Mouse (Mus musculus) midbrain, embryonic 14.5 days (tissue): Measurements from ENCODE around the gene Commd6. TPM values are rescaled to one million over a fixed set of nuclear protein-coding genes. Genes with fewer than 3 reads are reported as not detected.

Source experiments
- ATAC-seq: fragments of 200-750 bp; cut with Nextera tagmentation; 2 replicates; pipeline ENCODE4 v1.8.0; 2017; ENCODE audit warnings: moderate number of reproducible peaks, moderate library complexity; ENCODE audit not compliant: low FRiP score, low TSS enrichment
- DNase-seq: peaks from one replicate; pipeline ENCODE4 v3.0.0-alpha.2; 2015
- H3K27ac ChIP-seq: fragments of 300-500 bp; sonication (generic); replicated peaks from 2 replicates; pipeline ENCODE4 v1.5.1; 2014; ENCODE audit warnings: mild to moderate bottlenecking, low read depth, low read length, moderate library complexity
- H3K27me3 ChIP-seq: fragments of 300-500 bp; sonication (generic); 2 replicates; pipeline ENCODE4 v1.6.1; 2014; ENCODE audit warnings: low read length, control low read depth, mixed read lengths; ENCODE audit not compliant: control insufficient read depth, insufficient read depth
- H3K36me3 ChIP-seq: fragments of 300-500 bp; sonication (generic); 2 replicates; pipeline ENCODE4 v1.6.1; 2014; ENCODE audit warnings: low read length, control low read depth; ENCODE audit not compliant: control insufficient read depth, insufficient read depth
- H3K4me1 ChIP-seq: fragments of 300-500 bp; sonication (generic); 2 replicates; pipeline ENCODE4 v1.6.1; 2014; ENCODE audit warnings: mild to moderate bottlenecking, antibody characterized with exemption, low read length, control low read depth; ENCODE audit not compliant: control insufficient read depth, insufficient read depth
- H3K4me2 ChIP-seq: fragments of 300-500 bp; sonication (generic); 2 replicates; pipeline ENCODE4 v1.6.1; 2014; ENCODE audit warnings: mild to moderate bottlenecking, low read length, moderate library complexity
- H3K4me3 ChIP-seq: fragments of 300-500 bp; sonication (generic); replicated peaks from 2 replicates; pipeline ENCODE4 v1.5.1; 2014; ENCODE audit warnings: low read depth, low read length
- H3K9ac ChIP-seq: fragments of 300-500 bp; sonication (generic); replicated peaks from 2 replicates; pipeline ENCODE4 v1.6.1; 2014; ENCODE audit warnings: mild to moderate bottlenecking, low read length, moderate library complexity
- H3K9me3 ChIP-seq: fragments of 300-500 bp; sonication (generic); 2 replicates; pipeline ENCODE4 v1.6.1; 2016; ENCODE audit warnings: low read length, control low read depth, mixed read lengths; ENCODE audit not compliant: control insufficient read depth
- WGBS: fragments of 180-500 bp; shearing (Covaris S2); extraction: QIAGEN DNeasy Blood & Tissue Kit; methylation state at CpG from one replicate; pipeline ENCODE4 v1.1.7; 2014; 5-methylcytosine and 5-hydroxymethylcytosine counted together
- polyA plus RNA-seq: library from polyadenylated mRNA; unstranded; fragments of >200 nt; fragmentation: Nextera tagmentation; extraction: Ambion mirVana; gene quantifications from 2 replicates; pipeline ENCODE4 v1.2.1, GENCODE M21; 2014

Gene Commd6
- polyA plus RNA-seq, 1 experiment from 2014 or later: 95.8 TPM

DNA sequence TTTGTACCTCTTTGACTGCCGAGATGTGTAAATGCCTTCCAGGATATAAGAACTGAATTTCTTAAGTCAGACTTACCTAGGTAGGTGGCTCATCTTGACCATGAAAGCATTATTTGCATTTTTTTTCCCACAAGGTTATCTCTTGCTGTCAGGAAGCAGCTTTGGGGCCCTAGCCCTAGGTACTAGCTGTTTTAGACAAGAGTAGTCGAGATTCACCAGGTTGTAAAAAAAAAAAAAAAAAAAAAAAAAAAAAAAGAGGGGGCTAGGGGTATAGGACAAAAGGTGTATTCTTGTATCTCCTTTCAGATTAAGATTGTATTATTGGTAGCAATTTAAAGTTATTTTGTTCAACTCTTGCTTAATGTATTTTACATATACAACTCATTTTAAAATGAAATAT, 9.9 kb downstream of the Commd6 start:
- no peak overlapping the region for H3K27ac ChIP-seq
- H3K4me1 ChIP-seq: no peaks in the 10 kb centered on the region
- WGBS: 93% methylated on average over 2 of the region's 2 CpGs
- no peaks in the 10 kb centered on the region for H3K27me3 ChIP-seq
- no peak overlapping the region for H3K9ac ChIP-seq
- H3K4me2 ChIP-seq: no peak overlapping the region
- no peak overlapping the region for H3K4me3 ChIP-seq
- DNase-seq: no peak
- peaks cover 30% of the 10 kb centered on the region for H3K36me3 ChIP-seq
- ATAC-seq: no peak
- no peaks in the 10 kb centered on the region for H3K9me3 ChIP-seq

DNA sequence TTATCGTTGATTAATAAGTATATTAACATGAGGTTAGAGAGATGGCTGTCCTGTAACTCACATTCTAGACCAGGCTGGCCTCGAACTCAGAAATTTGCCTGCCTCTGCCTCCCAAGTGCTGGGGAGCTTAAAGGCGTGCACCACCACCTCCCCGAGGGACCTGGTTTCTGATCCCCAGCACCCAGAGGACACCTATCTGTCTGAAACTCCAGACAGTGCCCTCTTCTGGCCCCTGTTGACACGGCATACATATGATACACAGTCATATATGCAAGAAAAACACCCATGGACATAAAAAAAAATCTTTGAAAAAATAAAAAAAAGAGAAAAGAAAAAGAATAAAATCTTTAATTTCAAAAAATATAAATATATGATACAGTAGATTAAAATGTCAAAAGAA, 22.8 kb downstream of the Commd6 start:
- WGBS: 88% methylated on average over 5 of the region's 5 CpGs
- ATAC-seq: no peak

DNA sequence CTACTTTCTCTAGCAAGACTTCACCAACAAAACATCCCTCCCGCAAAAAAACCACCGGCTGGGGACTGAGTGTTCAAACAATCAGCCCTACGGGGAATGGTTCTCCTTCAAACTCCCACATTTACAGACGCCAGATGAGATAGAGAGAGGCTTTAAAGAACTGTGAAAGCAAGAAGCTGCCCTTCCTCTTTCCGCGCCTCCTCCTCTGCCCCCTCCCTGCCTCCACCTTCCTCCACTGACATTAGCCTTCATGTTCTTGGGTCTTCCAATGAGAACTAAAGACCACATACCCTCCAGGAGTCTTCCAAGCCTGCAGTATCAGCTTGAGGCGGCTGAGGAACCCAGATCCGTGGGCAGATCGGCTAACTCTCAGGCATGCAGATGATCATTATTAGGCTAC, 24.3 kb downstream of the Commd6 start:
- Histone ChIP-seq H3K4me3 (no peak overlapping the region), H3K9me3 (no peaks in the 10 kb centered on the region), H3K9ac (no peak overlapping the region), H3K27me3 (no peaks in the 10 kb centered on the region), H3K27ac (no peak overlapping the region), H3K36me3 (no peaks in the 10 kb centered on the region), H3K4me2 (no peak overlapping the region), H3K4me1 (no peaks in the 10 kb centered on the region)
- DNase-seq (no peak), ATAC-seq (no peak)
- 83% methylated on average over 9 of the region's 9 CpGs for WGBS

More for the DNA sequence above, 22.8 kb downstream of the Commd6 start:
- Histone ChIP-seq H3K4me3 (no peak overlapping the region), H3K4me1 (no peaks in the 10 kb centered on the region), H3K36me3 (no peaks in the 10 kb centered on the region), H3K9me3 (no peaks in the 10 kb centered on the region), H3K27ac (no peak overlapping the region), H3K27me3 (no peaks in the 10 kb centered on the region), H3K4me2 (no peak overlapping the region), H3K9ac (no peak overlapping the region)
- DNase-seq: no peak

DNA sequence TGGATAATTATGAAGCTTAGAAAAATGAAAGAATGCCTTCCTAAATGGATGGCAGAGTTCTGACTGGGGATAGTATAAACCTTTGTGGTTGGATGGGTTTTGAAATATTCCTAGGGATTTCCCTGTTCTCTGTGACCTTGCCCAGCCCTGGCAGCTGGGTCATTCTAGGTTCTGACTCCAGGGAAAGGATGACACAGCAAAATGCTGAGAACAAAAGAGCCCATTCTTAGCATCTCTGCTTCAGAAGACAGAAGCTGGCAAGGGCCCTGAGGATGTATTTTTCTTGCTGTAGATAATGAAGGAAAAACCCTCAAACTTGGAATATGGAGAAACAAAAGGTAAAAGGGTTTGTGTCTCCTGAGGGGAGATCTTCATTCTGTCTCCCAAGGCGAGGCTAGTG, 27.3 kb downstream of the Commd6 start:
- no peak for ATAC-seq

DNA sequence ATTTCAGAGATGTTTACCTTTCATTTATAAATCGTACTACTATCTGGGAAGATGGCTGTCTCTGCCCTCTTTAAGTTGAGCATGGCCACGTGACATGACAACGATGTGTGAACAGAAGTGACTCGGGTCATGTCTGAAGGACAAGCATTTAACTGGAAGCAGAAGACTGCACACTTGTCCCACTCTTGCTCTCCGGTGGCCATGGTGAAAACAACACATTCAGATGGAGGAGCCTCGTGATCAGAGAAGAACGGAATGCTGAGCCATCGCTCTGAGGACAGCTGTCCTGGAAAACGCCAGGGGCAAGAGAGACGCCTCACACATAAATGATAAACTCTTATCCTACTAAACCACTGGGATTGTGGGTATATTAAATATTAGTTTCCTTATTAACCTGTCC, 29.8 kb downstream of the Commd6 start:
- DNase-seq (no peak), ATAC-seq (no peak)
- peaks cover 4% of the 10 kb centered on the region; the same call in 1 of the 2 replicates for H3K27me3 ChIP-seq
- H3K9me3 ChIP-seq: no peaks in the 10 kb centered on the region
- H3K4me2 ChIP-seq: no peak overlapping the region
- H3K4me1 ChIP-seq: no peaks in the 10 kb centered on the region
- H3K36me3 ChIP-seq: no peaks in the 10 kb centered on the region
- WGBS: 86% methylated on average over 10 of the region's 10 CpGs
- H3K4me3 ChIP-seq: no peak overlapping the region
- no peak overlapping the region for H3K27ac ChIP-seq
- no peak overlapping the region for H3K9ac ChIP-seq

More for the DNA sequence above, 27.3 kb downstream of the Commd6 start:
- H3K27ac ChIP-seq: no peak overlapping the region
- H3K9ac ChIP-seq: no peak overlapping the region
- no peak for DNase-seq
- H3K4me2 ChIP-seq: no peak overlapping the region
- H3K9me3 ChIP-seq: no peaks in the 10 kb centered on the region
- WGBS: 68% methylated on average over 1 of the region's 1 CpGs
- no peak overlapping the region for H3K4me3 ChIP-seq
- H3K27me3 ChIP-seq: no peaks in the 10 kb centered on the region
- H3K4me1 ChIP-seq: no peaks in the 10 kb centered on the region
- H3K36me3 ChIP-seq: no peaks in the 10 kb centered on the region

DNA sequence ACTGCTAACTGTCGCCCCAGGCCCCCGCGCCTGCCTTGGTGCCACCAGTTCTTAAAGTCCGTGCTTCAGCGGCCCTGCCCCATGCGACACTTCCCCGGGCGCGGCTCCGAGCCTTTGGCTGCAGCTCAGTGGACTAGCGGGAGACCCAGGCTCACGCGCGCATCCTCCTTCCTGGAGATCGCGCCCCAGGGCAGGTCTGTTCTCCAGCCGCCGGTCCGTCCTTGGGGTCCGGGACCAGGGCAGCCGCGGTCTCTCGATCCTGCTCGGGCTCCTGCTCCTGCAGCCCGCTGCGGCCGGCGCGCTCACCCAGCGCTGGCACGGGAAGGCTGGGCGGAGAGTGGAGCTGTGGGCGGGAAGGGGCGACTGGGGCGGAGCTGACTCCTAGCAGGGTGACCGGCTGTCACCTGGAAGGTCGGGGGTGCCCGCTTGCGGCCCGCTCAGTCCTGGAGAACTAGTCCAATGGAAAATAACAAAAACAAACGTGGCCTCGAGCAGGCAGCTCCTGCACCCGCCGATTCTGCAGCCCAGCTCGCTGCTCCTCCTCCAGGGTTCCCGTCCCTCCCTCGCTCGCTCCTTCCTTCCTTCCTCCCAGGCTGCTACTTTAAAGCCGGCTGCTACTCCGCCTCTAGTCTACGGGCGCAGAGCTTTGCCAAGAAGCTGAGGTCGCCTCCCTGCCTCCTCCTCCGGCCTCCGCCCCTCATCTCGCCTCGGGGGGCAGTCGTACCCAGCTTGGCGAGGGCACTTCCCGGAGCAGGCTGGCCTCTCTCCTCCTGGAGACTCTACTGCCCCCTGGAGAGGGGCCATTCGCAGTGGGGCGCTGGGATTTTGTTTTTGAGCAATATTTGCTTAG, 31.7 kb downstream of the Commd6 start, which contains the start of gene Tbc1d4:
Gene Tbc1d4, minus strand, starts transcription at position 673 of the 850 bp plus-strand sequence.
- no peaks in the 10 kb centered on the region for H3K9me3 ChIP-seq
- peak; percentile 82 for ATAC-seq
- under 1% methylated on average over 62 of the region's 62 CpGs for WGBS
- peak within 1 kb of the TSS; percentile 75 for H3K4me3 ChIP-seq
- H3K4me2 ChIP-seq: peak within 1 kb of the TSS; percentile 97
- no peaks in the 10 kb centered on the region for H3K36me3 ChIP-seq
- DNase-seq: peak; percentile 85
- peak within 1 kb of the TSS; percentile 70 for H3K9ac ChIP-seq
- peaks cover 4% of the 10 kb centered on the region; the same call in 1 of the 2 replicates for H3K27me3 ChIP-seq
- H3K27ac ChIP-seq: peak within 1 kb of the TSS; percentile 21
- no peaks in the 10 kb centered on the region for H3K4me1 ChIP-seq

DNA sequence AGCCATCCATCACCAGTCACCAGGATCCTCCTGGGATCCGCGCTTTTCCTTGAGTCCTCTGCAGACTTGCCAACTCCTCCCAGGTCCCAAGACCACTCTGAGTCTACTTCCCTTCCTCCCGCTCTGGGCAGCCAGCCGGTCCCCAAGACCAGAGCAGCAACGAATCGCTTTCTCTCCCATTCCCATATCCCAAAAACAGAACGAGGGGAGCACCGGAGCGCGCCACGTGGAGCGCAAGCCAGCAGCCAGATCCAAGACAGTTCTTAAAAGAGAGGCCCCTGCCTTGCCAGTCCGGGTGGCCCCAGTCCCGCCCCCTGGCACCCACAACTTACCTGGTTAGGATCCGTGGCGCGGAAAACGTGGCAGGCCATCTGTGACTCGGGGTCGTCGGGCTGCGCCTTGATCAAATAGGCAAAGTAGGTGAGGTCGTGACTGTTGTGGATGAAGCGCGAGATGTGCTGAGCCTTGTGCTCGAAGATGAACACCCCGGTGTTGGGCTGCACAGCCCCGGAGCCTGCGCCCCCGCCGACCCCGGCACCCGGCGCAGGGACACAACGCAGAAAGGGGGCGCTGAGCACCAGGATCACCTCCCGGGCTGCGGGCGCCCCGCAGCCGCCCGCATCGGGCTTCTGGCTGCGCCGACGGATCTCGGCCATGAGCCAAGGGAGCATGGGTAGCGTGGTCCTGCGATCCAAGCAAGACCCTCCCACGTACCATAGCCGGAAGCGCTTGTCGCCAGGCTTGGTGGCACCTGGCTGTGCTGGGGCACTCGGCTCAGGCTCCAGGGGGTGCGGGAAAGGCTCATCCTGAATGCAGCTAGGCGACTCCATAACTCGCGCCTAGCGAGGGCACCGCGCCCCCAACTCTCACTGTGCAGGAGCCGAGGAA, 32.6 kb downstream of the Commd6 start:
- H3K4me1 ChIP-seq: no peaks in the 10 kb centered on the region
- WGBS: under 1% methylated on average over 62 of the region's 62 CpGs

DNA sequence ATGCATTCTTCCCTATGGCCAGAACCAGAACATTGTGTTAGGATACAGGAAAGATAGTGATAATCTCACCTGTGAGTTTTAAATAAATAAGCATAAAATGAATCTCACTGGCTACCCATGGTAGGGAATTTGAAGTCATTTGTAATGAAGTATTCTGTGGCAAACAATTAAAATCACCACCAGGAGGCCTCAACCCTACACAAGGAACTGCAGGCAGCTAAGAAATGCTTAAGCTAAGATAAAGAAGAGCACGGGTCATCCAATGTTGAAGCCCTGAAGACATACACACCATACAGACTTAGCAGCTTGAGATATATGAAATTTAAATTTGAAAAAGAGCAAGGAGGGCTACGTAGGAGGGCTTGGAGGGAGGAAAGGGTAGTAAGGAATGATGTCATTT, 34.6 kb downstream of the Commd6 start:
- Histone ChIP-seq H3K36me3 (no peaks in the 10 kb centered on the region), H3K4me1 (no peaks in the 10 kb centered on the region), H3K9me3 (no peaks in the 10 kb centered on the region), H3K27ac (no peak overlapping the region), H3K4me2 (peak overlapping the region; percentile 15; the same call in 1 of the 2 replicates), H3K4me3 (no peak overlapping the region), H3K27me3 (peaks cover 4% of the 10 kb centered on the region; the same call in 1 of the 2 replicates), H3K9ac (no peak overlapping the region)
- DNase-seq: peak; percentile 21
- WGBS: 50% methylated on average over 2 of the region's 2 CpGs
- ATAC-seq: no peak

More for the DNA sequence above, 32.6 kb downstream of the Commd6 start:
- peaks cover 4% of the 10 kb centered on the region; the same call in 1 of the 2 replicates for H3K27me3 ChIP-seq
- DNase-seq (peak; percentile 69), ATAC-seq (peak; percentile 51)
- H3K27ac ChIP-seq: peak overlapping the region; percentile 21
- no peaks in the 10 kb centered on the region for H3K9me3 ChIP-seq
- H3K36me3 ChIP-seq: no peaks in the 10 kb centered on the region
- peak overlapping the region; percentile 97 for H3K4me2 ChIP-seq
- H3K4me3 ChIP-seq: peak overlapping the region; percentile 75
- H3K9ac ChIP-seq: peak overlapping the region; percentile 70
